Mouse (Mus musculus): Measurements from ENCODE around the gene Ndufb3.

GRCm38 (mm10) chr1:58613786-58614185 lies 27.6 kb downstream of the Ndufb3 start:
- TF ChIP-seq POLR2A (IDR thresholded peaks at IDR 0.05; ENCODE audit: borderline replicate concordance, control insufficient read depth, low read depth, low read length) (no peak), CTCF (IDR thresholded peaks at IDR 0.05; ENCODE audit: control insufficient read depth, insufficient read depth, low read length) (no peak)

Measured in bone marrow, adult 2 months (tissue).